Mouse (Mus musculus) mouse embryonic stem cell (cell line): ENCODE results near the gene Cir1.

Experiments
- in situ Hi-C, 2 experiments: fragments of 300-500 bp; cut with MboI; formaldehyde crosslinking; loops; 1 replicate in 1 of 2; 3 replicates in 1 of 2; pipeline ENCODE4 v1.14.3; 2019 to 2020; ENCODE audit warnings: low sequenced_read_pairs in 2 of 2, low pct_unique_long_range_greater_than_20kb in 1 of 2, mixed read lengths in 1 of 2; ENCODE audit not compliant: unreplicated experiment in 1 of 2

Cir1 gene

DNA sequence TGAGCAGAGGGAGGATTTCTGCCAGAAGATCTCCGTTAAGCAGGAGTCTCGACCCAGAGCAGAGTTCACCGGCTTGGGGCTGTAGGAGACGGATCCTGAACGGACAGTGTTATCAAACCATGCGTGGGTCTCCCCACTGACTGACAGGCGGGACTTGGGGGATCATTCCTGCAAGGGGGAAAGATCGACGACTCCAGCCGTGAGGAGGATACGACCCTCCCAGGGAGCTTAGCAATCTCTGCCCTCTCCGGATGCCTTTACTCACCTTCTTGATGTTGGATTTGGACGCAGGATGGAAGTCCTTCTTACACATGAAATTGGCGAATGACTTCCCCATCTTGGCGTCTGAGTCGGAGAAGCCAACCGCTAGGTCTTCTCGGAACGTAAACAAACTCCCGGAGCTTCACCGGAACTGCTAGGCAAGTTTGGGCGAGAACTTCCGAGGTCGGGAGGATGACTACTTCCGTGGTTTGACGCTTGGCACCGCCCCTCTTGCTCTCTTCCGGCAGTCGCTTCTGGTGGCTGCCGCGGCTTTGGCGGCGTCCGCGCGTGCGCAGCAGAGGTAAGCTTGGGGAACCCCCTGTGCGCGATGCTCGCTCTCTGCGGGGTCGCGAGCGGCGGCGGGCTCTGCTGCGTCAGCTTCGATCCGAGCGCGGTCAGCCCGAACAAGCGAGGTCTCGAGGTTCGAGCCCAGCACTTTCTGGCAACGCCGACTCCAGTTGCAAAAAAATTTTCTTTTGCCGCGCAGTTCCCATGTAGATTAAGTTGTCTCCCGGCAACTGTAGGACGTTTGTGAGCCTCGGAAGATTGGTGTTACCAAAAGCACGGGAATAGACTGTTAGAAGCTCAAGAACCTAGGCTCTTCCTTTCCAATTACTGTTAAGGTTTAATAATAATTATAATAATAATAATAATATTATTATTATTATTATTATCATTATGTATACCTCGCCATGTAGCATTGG, at the start of gene Cir1, which contains the start of gene Scrn3:
TSS of gene Cir1 (minus strand) at position 550 of the 965 bp plus-strand sequence.
TSS of gene Scrn3 (plus strand) at position 450 of the 965 bp plus-strand sequence.
- in situ Hi-C loops: no loop called here

GRCm38 (mm10) chr2:73360536-73360935, 48.0 kb upstream of the Cir1 start:
- in situ Hi-C loops: no loop called here

DNA sequence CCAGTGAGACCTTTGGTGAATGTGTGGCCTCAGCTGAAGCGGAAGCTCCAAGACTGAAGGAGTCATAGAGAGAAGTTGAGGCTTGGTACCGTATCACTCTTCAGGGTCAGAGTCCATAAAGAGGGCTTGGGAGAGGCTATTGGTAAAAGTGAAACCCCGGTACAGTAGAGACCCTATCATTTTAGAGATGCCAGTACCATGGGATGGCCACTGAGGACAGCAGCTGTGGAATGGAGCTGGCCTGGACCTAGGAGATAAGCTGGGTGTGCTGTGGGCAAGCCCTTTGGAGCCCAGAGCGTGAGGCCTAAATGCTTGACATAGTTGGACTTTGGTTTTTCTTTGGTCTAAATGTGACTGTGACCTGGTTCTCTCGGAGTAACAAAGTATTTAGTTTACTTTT, 47.4 kb upstream of the Cir1 start:
- in situ Hi-C loops: no loop called here

GRCm38 (mm10) chr2:73357004-73357403, 44.5 kb upstream of the Cir1 start:
- in situ Hi-C loops: no loop called here

GRCm38 (mm10) chr2:73351927-73352374, 39.5 kb upstream of the Cir1 start:
- in situ Hi-C loops: no loop called here

GRCm38 (mm10) chr2:73351496-73351895, 39.0 kb upstream of the Cir1 start:
- in situ Hi-C loops: no loop called here

DNA sequence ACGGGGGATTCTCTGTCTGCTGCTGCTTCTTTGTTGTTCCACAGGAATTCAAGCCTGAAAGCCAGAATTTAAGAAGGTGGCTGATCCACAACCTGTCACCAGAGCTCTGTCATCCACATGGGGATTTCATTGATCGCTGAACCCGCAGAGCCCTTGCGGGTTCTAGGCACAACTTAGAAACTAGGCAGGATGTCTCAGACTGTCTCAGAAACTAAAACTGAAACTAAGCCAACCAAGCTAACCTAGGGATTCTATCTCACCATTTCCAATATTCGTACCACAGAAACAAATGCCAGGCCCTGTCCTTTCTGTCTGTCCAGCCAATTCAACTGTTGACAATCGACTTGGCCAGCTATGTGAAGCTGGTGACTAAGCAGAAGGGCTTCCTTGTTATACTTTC, 35.7 kb upstream of the Cir1 start:
- in situ Hi-C loops: no loop called here

DNA sequence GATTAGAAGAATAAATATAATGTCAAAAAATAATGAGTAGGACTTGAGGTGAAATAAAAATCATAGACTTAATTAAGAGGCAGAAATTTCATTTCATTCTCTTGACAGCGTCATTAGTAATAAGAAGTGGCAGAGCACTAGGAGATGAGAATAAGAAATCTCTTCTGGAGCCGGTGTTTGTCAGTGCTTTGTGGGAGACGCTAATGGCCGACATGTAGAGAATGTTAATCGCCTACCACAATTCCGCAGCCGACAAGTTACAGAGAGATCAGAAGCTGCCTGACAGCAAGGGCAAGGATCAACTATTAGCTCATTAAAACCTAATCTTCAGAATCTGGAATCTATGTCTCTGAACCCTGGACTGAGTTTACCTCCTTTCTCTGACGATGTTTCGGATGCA, 35.3 kb upstream of the Cir1 start:
- in situ Hi-C loops: no loop called here

DNA sequence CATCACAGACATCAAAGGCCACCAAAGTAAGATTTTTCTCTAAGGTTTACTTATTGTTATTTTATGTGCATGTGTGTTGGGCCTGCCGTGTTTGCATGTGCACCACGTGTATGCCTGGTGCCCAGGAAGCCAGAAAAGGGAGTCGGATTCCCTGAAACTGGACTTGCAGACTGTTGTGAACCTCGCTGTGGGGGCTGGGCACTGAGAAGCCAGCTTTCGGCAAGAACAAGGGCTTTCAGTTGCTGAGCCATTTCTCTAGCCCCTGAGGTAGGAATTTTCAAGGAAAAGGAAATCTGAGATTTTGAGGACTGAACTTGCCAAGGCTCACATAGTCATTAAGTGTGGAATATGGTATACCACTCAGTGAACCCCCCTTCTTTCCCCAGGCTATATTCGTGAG, 34.6 kb upstream of the Cir1 start:
- in situ Hi-C loops: no loop called here

DNA sequence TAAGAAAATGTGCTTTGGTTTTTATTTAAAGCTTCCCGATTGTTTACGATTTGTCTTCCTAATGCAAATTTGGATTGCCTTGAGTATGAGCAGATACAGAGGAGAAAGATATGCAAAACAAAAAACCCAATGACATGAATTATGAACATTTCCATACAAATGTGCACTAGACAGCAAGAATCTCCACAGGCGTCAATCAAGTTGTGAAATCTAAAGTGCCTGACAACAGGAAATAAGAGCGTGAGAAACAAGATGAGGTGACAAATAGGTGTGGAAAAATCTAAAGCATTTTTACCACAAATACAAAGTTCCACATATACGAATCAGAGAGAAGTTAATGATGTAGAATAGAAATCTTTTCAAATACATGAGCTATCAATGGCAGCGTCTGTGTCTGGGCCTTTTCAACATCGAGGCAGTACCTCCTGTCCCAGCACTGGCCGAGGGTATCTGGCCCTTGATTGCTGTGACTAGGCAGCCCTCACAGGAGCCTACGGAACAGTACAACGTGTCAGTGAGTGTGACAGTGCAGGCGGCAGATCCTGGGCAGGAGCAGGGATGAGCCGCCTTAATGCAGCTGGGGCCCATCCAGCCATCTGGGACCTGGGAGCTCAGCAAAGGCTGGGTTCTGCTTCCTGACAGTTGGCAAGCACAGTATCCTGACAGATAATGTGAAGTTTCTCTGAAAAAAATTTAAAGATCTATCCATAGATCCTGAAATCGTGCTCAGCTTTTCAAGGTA, 34.0 kb upstream of the Cir1 start:
- in situ Hi-C loops: no loop called here

- in situ Hi-C loops: no loop called here
Measured at GRCm38 (mm10) chr2:73345204-73345603, 32.7 kb upstream of the Cir1 start.

GRCm38 (mm10) chr2:73343701-73344100, 31.2 kb upstream of the Cir1 start:
- in situ Hi-C loops: no loop called here

DNA sequence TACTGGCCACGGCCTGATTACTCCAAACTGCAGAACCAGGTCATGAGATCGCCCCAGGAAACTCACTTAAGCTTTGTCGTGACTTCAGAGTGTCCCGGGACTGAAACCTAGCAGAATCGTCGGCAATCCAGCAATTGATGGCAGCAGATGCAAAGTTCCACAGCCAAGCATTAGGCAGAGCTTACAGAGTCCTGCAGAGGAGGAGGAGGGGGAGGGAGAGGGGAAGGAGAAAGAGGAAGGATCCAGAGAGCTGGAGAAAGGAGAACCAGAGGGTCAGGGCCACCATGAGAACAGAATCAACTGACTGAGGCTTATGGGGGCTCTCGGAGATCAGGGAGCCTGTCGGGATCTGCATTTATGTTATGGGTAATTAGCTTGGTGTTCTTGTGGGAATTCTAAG, 25.9 kb upstream of the Cir1 start:
- in situ Hi-C loops: no loop called here

DNA sequence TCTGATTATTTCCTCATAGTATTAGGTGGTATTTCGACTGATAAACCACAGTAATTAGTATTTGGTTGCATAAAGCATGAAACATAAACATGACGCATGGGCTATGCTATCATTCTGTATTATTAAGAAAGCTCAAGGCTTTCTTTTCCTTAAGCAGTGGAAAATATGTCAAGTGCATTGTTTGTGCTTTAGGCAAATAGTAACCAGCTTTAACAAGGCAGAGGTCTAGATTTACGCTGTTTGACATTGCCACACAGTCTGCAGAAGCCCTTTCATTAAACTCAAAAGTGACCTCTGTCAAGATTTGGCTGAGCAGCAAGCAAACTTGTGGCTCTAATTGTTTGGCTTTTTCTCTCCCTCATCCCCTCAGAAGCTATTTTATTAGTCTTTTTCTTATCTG, 23.4 kb upstream of the Cir1 start:
- in situ Hi-C loops: no loop called here

- in situ Hi-C loops: no loop called here
Measured at GRCm38 (mm10) chr2:73325871-73326270, 13.4 kb upstream of the Cir1 start.

- in situ Hi-C loops: no loop called here
Measured at GRCm38 (mm10) chr2:73322991-73323390, 10.5 kb upstream of the Cir1 start.

DNA sequence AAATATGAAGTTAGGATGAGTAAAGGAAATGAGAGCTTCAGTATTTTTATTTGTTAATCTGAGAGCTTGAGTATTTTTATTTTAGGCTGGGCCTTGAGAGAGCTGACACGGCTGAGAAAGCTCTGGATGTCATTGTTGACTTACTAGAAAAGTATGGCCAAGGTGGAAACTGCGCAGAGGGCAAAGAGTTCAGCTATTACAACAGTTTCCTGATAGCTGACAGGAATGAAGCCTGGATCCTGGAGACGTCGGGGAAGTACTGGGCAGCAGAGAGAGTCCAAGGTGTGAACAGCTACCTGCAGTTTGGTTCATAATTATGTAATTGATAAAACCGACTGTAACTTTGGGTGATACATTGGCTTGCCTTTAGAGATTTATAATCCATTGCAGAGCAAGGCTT, 6.7 kb upstream of the Cir1 start:
- in situ Hi-C loops: no loop called here

DNA sequence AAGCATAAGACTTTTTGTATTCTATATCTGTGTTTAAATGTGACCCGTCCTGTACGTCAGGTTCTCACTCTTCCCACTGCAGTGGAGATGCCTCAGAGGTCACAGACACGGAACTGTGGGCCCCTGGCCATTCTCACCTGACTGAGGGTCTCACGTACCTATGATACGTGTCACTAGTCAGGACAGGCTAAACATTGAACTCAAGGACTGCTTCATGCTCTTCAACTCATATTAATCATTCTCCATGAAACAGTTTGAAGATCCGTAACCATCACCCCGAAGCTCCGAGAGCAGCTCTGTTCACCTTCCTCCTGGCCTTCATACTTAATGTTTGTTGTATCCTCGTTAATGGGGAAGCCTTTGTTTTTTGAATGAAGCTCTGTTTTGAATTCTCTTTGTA, 4.9 kb upstream of the Cir1 start:
- in situ Hi-C loops: no loop called here

- in situ Hi-C loops: no loop called here
Measured at GRCm38 (mm10) chr2:73314311-73314710, 1.8 kb upstream of the Cir1 start.
